Mouse (Mus musculus) neutrophil, adult 5-6 weeks (primary cell): ENCODE measurements around the gene Slc41a3. TPM values are rescaled to one million over a fixed set of nuclear protein-coding genes. Genes with fewer than 3 reads are reported as not detected.

Experiments
- ATAC-seq: fragments of 151-379, 151-347 bp; 2 replicates; pipeline ENCODE4 v1.8.0; 2017; ENCODE audit warnings: mild to moderate bottlenecking, moderate TSS enrichment; ENCODE audit not compliant: insufficient number of reproducible peaks, poor library complexity, low FRiP score, severe bottlenecking; ENCODE audit errors: extremely low read depth
- total RNA-seq: library from RNA; stranded (forward); fragments of 200-1000 nt; gene quantifications from 2 replicates; pipeline ENCODE4 v1.2.3, GENCODE M21; 2017

Slc41a3 gene
- total RNA-seq: 2.2 and 3.2 TPM in 2 replicates

- ATAC-seq: peak; percentile 71
These were observed at the start of gene Slc41a3 for GRCm38 (mm10) chr6:90604533-90605297. TSS of gene Slc41a3 (plus strand) at chr6:90604725.

GRCm38 (mm10) chr6:90556534-90557058 is 47.9 kb upstream of the Slc41a3 start:
- no peak for ATAC-seq

- ATAC-seq: no peak
These were observed 47.4 kb upstream of the Slc41a3 start for GRCm38 (mm10) chr6:90557077-90557476.

GRCm38 (mm10) chr6:90557829-90558693 is 46.5 kb upstream of the Slc41a3 start:
- ATAC-seq: no peak

- no peak for ATAC-seq
These were observed 44.0 kb upstream of the Slc41a3 start for GRCm38 (mm10) chr6:90560390-90561058.

DNA sequence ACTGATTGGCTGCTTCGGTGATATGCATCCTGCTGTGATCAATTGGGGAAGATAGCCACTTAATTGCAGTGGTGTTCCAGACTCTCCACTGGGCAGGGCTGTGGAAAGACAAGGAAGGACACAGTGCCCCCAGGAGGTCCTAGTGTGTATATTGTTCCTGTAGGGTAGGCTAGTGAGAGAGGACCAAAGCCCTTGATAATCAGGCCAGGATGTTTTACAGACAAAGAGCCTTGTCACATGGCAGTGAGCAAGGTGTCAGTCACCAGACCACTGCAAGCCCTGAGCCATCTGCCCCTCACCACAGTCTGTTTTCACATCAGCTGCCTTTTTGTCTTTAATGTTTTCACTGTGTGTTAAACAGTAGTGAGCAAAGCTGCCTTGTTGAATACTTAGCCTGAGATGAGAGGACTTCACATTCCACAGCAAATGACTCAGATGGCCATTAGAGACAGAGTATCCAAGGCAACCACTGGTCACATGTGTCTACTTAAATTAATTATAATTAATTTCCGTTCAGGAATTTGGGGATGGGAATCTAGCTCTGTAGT is 43.2 kb upstream of the Slc41a3 start:
- no peak for ATAC-seq

DNA sequence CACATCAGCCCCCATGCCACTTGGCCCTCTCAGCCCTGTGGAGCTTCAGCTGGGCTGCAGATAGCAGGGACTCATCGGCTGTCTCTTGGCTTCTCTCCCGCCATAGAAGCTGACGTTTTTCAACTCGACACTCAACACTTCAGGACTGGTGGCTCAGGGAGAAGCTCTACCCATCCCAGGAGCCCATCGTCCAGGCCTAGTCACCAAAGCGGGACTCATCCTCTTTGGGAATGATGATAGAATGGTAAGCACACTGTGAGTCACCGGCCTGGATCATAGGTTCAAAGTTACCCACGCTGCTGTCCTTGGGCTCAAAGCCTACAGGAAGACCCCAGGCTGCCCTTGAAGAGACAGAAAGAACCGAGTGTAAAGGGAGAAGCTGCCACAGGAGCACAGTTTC is 40.3 kb upstream of the Slc41a3 start:
- ATAC-seq: no peak

GRCm38 (mm10) chr6:90565357-90566215 is 38.9 kb upstream of the Slc41a3 start:
- no peak for ATAC-seq

- no peak for ATAC-seq
These were observed 37.0 kb upstream of the Slc41a3 start for GRCm38 (mm10) chr6:90567486-90567885.

DNA sequence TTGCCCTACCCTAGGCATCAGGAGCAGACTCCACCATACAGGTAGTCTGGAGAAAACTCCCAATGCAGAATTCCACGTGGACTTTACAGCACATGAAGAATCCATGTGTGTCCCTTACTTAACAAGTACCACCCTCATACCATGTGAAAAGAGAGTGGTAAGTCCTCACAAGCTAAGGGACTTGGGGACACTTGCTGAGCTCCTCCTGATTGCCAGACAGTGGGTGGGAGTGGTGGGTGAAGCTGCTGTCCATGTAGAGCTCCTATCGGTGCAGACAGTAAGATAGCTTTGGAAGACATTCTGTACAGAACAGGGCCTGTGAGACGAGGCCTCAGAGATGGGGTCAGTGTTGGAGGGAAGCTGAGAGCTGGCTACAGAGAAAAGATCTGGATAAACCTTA is 36.6 kb upstream of the Slc41a3 start:
- ATAC-seq: no peak

DNA sequence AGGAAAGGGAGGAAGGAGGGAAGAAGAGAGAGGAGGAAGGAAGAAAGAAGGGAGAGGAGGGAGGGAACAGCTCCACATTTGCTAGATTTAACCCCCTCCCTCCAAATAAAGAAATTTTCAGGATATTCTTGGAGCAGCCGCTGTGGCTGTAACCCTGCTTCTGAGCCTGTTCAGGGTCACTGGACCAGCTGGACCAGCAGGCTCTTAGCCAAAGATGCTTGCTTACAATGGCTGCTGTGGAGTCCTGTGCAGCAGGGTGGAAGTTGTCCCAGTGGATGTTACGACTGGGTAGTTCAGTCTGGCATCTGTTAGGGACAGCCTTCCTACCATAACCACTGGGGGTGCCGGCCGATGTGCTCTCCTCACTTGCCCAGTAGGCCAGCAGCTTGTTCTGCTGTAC is 35.8 kb upstream of the Slc41a3 start:
- no peak for ATAC-seq

- no peak for ATAC-seq
These were observed 34.7 kb upstream of the Slc41a3 start for GRCm38 (mm10) chr6:90569736-90570383.

DNA sequence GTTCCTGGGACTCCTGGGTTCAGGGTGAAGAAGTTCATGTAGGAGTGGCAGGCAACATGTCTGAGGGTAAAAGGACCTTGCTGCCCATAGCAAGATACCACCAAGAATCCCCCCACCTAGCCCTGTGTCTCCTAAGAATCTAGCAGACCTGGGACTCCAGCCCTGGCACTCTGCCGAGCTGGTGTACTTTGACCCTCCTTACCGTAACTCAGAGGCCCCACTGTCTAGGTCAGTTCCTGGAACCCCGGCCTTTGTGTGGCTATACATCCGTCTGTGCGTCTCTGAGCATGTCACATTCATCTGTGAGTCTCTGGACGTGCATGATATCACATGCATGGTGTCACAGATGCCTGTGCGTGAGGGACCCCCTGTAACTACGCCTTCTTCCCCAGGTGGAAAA is 34.1 kb upstream of the Slc41a3 start:
- ATAC-seq: no peak

GRCm38 (mm10) chr6:90575261-90575715 is 29.2 kb upstream of the Slc41a3 start:
- ATAC-seq: peak; percentile 39; the same call in 1 of the 2 replicates

- no peak for ATAC-seq
These were observed 26.4 kb upstream of the Slc41a3 start for GRCm38 (mm10) chr6:90578174-90578573.

DNA sequence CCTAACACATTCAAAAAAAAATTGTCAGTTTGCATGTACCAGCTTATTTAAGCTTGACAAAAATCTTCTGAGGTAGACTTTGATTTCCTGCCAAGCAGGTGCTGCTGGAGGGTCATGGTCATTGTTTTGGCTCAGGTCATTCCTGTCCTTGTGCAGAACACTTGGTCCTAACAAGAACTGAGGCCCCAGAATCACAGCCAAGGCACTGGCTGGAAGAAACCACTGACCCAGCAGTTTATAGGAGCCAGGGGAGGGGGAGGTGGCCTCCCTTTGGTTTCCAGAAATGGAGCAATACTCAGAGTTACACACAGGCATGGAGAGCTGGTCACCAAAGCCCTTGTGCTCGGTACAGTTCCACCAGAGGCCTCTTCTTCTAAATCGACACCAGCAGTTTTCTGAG is 22.2 kb upstream of the Slc41a3 start:
- ATAC-seq: no peak

GRCm38 (mm10) chr6:90588113-90588512 is 16.4 kb upstream of the Slc41a3 start:
- ATAC-seq: no peak

DNA sequence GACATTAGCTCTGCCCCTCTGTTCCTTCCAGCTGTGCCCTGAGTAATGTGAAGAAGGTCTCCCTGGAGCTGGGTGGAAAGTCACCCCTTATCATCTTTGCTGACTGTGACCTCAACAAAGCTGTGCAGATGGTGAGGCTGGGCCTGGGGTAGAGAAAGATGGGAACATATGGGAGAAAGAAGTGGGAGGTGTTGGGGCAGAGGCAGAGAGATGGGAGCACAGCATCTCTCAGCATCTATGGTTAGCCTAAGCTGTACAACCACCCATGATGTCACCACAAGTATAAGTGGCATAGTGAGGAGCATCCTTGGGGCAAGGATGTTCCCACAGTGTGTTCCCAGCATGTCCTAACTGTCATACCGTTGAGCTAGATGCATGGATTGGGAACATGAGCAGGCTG is 13.8 kb upstream of the Slc41a3 start:
- ATAC-seq: no peak
